Mouse (Mus musculus) lung, embryonic 14.5 days (tissue): ENCODE data around the gene Trim62. TPM values are rescaled to one million over a fixed set of nuclear protein-coding genes. Genes with fewer than 3 reads are reported as not detected.

Experiments
- ATAC-seq: fragments of 200-750 bp; cut with Nextera tagmentation; 2 replicates; pipeline ENCODE4 v1.8.0; 2017; ENCODE audit warnings: mild to moderate bottlenecking, moderate TSS enrichment, moderate library complexity; ENCODE audit not compliant: insufficient read depth
- DNase-seq: peaks from one replicate; pipeline ENCODE4 v3.0.0-alpha.2; 2015
- H3K27ac ChIP-seq: fragments of 300-500 bp; sonication (generic); 2 replicates; pipeline ENCODE4 v1.5.1; 2014; ENCODE audit warnings: low read depth, mild to moderate bottlenecking, moderate library complexity
- H3K27me3 ChIP-seq: fragments of 300-500 bp; sonication (generic); 2 replicates; pipeline ENCODE4 v1.6.1; 2014; ENCODE audit warnings: low read length, control low read depth; ENCODE audit not compliant: insufficient read depth
- H3K36me3 ChIP-seq: fragments of 300-500 bp; sonication (generic); 2 replicates; pipeline ENCODE4 v1.6.1; 2014; ENCODE audit warnings: control low read depth; ENCODE audit not compliant: insufficient read depth
- H3K4me1 ChIP-seq: fragments of 300-500 bp; sonication (generic); 2 replicates; pipeline ENCODE4 v1.6.1; 2014; ENCODE audit warnings: antibody characterized with exemption, control low read depth; ENCODE audit not compliant: insufficient read depth
- H3K4me2 ChIP-seq: fragments of 300-500 bp; sonication (generic); 2 replicates; pipeline ENCODE4 v1.6.1; 2014; ENCODE audit warnings: mild to moderate bottlenecking
- H3K4me3 ChIP-seq: fragments of 300-500 bp; sonication (generic); 2 replicates; pipeline ENCODE4 v1.5.1; 2014; ENCODE audit warnings: low read depth, low read length
- H3K9ac ChIP-seq: fragments of 300-500 bp; sonication (generic); 2 replicates; pipeline ENCODE4 v1.6.1; 2014
- H3K9me3 ChIP-seq: fragments of 300-500 bp; sonication (generic); 2 replicates; pipeline ENCODE4 v1.6.1; 2016; ENCODE audit warnings: low read depth, low read length, control low read depth
- CTCF ChIP-seq: IDR thresholded peaks from 2 replicates; pipeline ENCODE4 v1.5.1; 2016; ENCODE audit warnings: antibody characterized with exemption, low read depth
- WGBS: fragments of 180-500 bp; shearing (Covaris S2); extraction: QIAGEN DNeasy Blood & Tissue Kit; methylation state at CpG from one replicate; pipeline ENCODE4 v1.1.7; 2014; 5-methylcytosine and 5-hydroxymethylcytosine counted together
- polyA plus RNA-seq: library from polyadenylated mRNA; unstranded; fragments of >200 nt; fragmentation: Nextera tagmentation; extraction: Ambion mirVana; gene quantifications from 2 replicates; pipeline ENCODE4 v1.2.1, GENCODE M21; 2014

Gene Trim62
- 8.4 and 8.5 TPM in 2 replicates for polyA plus RNA-seq

DNA sequence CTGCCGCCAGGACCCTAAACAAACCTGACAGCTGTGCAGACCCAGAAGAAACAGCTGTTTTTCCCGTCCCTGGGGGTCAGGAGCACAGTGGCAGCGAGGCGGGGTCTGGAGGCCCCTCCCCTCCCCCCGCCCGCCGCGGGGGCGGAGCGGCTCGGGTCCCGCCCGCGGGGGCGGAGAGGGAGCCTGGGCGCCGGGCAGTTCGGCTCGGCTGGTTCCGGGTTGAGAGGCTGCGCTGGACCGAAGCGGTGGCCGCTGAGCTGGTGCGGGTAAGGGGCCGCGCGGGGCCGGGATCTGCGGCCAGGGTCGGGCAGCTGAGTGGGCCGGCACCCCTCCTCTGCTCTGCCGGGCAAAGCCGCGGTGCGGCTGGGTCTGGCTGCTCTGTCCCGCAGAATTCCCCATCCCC lies at the start of gene Trim62:
Gene Trim62 (plus strand): TSS at position 202 of the 403 bp plus-strand sequence.
- WGBS: under 1% methylated on average over 37 of the region's 37 CpGs
- H3K9ac ChIP-seq: peak within 1 kb of the TSS; percentile 55
- no peaks in the 10 kb centered on the region for H3K36me3 ChIP-seq
- peak within 1 kb of the TSS; percentile 99 for H3K4me2 ChIP-seq
- H3K4me3 ChIP-seq: peak within 1 kb of the TSS; percentile 71
- peaks cover 10% of the 10 kb centered on the region for H3K4me1 ChIP-seq
- no peaks in the 10 kb centered on the region; the same call in 1 of the 2 replicates for H3K9me3 ChIP-seq
- peak; percentile 91 for DNase-seq
- peak; percentile 78 for ATAC-seq
- peak within 1 kb of the TSS; percentile 19; the same call in 1 of the 2 replicates for H3K27ac ChIP-seq
- TF ChIP-seq CTCF: no peak
- H3K27me3 ChIP-seq: no peaks in the 10 kb centered on the region

DNA sequence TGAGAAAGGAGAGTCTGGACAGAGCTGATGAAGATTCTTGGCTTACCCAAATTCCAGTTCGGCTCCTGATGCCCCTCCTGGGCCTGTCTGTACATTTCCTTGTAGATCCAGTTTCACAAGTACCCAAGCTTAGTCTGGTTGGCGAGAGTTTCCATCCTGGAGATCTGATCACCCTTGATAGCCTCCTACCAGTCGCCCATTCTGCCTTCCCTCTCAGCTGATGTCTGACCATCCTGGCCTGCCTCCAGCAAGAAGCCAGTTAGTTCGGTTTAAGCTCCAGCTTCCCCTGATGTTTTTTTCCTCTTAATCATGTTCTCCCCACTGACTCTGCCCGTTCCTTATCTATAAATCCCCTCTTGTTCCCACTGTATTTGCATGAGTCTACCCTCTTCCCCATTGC lies 45.2 kb upstream of the Trim62 start:
- 16% methylated on average over 5 of the region's 5 CpGs for WGBS

DNA sequence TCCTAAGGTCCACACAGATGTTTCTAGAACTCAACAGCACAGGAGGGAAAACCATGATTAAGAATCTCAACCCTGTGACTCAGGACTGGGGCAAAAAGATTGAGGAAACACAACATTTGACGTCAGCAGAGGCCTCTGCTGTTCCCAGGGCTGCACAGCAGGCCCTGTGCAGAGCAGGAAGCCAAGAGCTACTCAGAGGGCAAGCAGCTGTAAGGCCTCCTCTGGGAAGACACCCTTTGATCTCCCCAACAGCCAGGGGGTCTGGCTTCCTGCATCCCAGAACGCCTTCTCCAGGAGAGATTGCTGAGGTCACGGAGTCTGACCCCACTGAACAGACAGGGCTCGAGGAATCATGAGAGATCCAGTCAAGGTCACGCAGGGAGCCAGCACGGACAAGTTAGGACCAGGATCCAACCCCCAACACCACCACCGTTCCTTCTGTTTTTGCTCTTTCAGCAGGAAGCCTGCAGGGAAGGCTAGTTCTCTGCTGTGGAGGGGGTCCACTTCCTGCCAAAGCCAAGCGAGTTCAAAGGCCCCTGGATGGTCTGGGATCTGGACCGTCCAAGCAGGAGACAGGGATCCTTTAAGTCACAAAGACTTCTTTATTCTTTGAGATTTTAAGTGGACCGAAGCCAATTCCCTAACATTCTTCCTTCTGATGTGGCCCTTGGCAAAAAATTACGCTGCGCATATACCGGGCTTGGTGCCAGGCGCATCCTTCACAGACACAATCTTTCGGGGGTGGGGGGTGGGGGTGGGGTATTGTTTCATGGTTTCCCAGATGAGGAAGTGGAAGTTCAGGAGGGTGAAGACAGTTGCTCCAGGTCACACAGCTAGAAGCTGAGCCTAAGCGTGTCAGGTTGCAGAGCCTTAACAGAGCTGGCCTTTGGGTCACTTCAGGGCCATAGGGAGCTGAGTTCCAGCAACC lies 43.3 kb upstream of the Trim62 start:
- Histone ChIP-seq H3K4me3 (no peak overlapping the region), H3K9ac (peak overlapping the region; percentile 10; the same call in 1 of the 2 replicates), H3K27me3 (no peaks in the 10 kb centered on the region), H3K4me1 (peaks cover 30% of the 10 kb centered on the region), H3K36me3 (no peaks in the 10 kb centered on the region), H3K4me2 (peak overlapping the region; percentile 21), H3K27ac (peak overlapping the region; percentile 97), H3K9me3 (no peaks in the 10 kb centered on the region)
- WGBS: 9% methylated on average over 16 of the region's 16 CpGs
- TF ChIP-seq CTCF: 0 out of 2 replicates have a peak, but pooled peaks have one; percentile 15
- ATAC-seq (peak; percentile 93), DNase-seq (peak; percentile 97)

More for the DNA sequence above, 45.2 kb upstream of the Trim62 start:
- ATAC-seq (no peak), DNase-seq (peak; percentile 33)
- H3K4me2 ChIP-seq: no peak overlapping the region
- H3K27ac ChIP-seq: peak overlapping the region; percentile 97
- H3K9ac ChIP-seq: no peak overlapping the region
- H3K36me3 ChIP-seq: no peaks in the 10 kb centered on the region
- peaks cover 30% of the 10 kb centered on the region for H3K4me1 ChIP-seq
- H3K9me3 ChIP-seq: no peaks in the 10 kb centered on the region
- no peak overlapping the region for H3K4me3 ChIP-seq
- no peaks in the 10 kb centered on the region for H3K27me3 ChIP-seq
- TF ChIP-seq CTCF: no peak

DNA sequence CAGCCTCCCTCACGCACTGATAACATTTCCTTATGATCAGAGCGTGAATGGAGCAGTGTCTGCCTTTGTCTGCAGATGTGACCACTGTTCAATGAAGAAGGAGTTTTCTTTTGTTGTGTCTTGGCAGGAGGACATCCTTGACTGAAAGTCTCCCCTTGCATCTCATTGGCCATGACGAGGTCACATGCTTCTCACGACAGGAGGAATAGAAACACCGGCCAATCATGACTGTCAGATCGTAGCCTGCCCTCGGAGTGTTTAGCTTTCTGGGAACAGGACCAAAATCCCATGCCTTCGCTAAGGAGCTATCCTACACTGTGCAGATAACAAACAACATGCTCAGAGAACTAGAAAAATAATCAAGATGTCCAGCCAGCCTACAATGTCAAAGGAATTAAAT lies 42.1 kb upstream of the Trim62 start:
- DNase-seq (peak; percentile 87), ATAC-seq (peak; percentile 36)
- peak overlapping the region; percentile 97 for H3K27ac ChIP-seq
- H3K4me2 ChIP-seq: 0 out of 2 replicates have a peak overlapping the region, but pooled peaks have one; percentile 8
- 32% methylated on average over 8 of the region's 8 CpGs for WGBS
- no peak overlapping the region for H3K9ac ChIP-seq
- H3K9me3 ChIP-seq: no peaks in the 10 kb centered on the region
- H3K4me3 ChIP-seq: no peak overlapping the region
- no peaks in the 10 kb centered on the region for H3K36me3 ChIP-seq
- no peak for TF ChIP-seq CTCF
- H3K4me1 ChIP-seq: peaks cover 30% of the 10 kb centered on the region
- no peaks in the 10 kb centered on the region for H3K27me3 ChIP-seq

DNA sequence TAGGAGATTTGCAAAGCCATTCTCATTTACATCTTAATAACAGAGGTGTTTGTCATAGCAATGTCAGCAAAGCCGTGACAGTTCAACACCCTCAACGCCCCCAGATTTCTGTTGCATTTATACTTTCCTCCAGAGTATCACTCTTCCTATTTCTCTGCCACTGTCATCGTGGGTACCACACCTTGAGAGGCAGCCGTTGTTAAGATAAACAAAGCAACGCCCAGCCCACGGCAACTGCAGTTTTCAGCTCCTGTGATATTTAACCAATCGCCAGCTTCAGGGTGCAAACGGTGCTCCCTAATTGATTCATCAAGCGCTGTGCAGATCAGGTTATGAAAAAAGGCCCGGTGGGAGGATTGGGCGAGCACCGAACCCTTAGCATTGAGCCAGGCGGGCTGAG lies 38.8 kb upstream of the Trim62 start:
- H3K4me2 ChIP-seq: no peak overlapping the region
- TF ChIP-seq CTCF: no peak

DNA sequence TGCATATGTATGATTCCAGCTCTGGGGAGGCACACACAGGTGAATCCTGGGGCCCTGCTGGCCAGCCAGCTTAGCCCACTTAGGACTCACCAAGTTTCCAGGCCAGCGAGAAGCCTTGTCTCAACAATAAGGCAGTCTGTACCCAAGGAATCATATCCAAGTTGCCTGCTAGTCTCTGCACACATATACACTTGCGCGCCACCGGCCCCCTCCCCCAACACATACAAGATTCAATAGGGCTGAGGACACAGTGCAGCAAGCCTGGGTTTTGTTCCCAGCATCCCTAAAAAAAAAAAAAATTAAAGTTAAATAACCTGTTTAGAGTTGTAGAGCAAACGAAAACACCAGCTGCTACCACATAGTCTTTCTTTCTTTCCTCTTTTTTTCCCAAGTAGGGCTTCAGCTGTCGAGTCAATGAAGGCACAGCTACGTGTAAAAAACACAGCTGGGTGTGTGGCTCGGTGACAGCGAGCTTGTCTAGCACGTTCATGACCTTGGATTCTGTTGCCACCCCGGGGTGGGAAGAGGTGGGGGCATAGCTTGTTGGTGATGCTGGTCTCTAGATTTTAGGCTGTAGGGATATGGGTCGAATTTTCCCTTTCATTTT lies 37.9 kb upstream of the Trim62 start:
- DNase-seq: no peak
- TF ChIP-seq CTCF: no peak
- no peaks in the 10 kb centered on the region for H3K36me3 ChIP-seq
- H3K4me1 ChIP-seq: peaks cover 5% of the 10 kb centered on the region
- ATAC-seq: no peak
- no peak overlapping the region for H3K4me2 ChIP-seq
- 56% methylated on average over 12 of the region's 12 CpGs for WGBS
- H3K27ac ChIP-seq: no peak overlapping the region
- H3K27me3 ChIP-seq: no peaks in the 10 kb centered on the region
- no peak overlapping the region for H3K4me3 ChIP-seq
- no peak overlapping the region for H3K9ac ChIP-seq
- no peaks in the 10 kb centered on the region for H3K9me3 ChIP-seq

More for the DNA sequence above, 38.8 kb upstream of the Trim62 start:
- H3K4me1 ChIP-seq: peaks cover 11% of the 10 kb centered on the region
- 32% methylated on average over 13 of the region's 13 CpGs for WGBS
- H3K9me3 ChIP-seq: no peaks in the 10 kb centered on the region
- H3K4me3 ChIP-seq: no peak overlapping the region
- no peaks in the 10 kb centered on the region for H3K36me3 ChIP-seq
- DNase-seq: no peak
- ATAC-seq: no peak
- H3K9ac ChIP-seq: no peak overlapping the region
- no peak overlapping the region for H3K27ac ChIP-seq
- H3K27me3 ChIP-seq: no peaks in the 10 kb centered on the region

DNA sequence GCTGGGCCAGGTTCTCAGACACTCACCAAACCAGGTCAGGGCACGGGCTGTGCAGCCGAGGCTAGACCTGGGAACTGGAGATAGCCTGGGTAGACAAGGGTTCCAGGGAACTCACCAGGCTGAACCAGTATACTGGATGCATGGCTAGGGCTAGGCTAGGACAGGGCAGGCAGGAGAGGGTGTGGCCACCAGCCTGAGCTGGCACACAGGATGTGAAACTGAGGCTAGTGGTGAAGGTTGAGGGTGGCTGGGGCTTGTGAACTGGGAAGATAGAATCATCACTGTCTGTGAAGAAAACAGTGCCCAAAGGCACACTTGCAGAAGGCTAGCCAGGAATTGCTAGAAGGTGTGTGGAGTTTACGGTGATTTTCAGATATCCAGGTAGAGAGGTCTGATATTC lies 34.4 kb upstream of the Trim62 start:
- Histone ChIP-seq H3K4me3 (no peak overlapping the region), H3K9me3 (no peaks in the 10 kb centered on the region), H3K4me1 (no peaks in the 10 kb centered on the region), H3K27ac (no peak overlapping the region), H3K36me3 (no peaks in the 10 kb centered on the region), H3K27me3 (no peaks in the 10 kb centered on the region), H3K9ac (no peak overlapping the region), H3K4me2 (no peak overlapping the region)
- ATAC-seq (no peak), DNase-seq (no peak)
- 91% methylated on average over 3 of the region's 3 CpGs for WGBS
- no peak for TF ChIP-seq CTCF
